Mouse (Mus musculus): Measurements from ENCODE around the gene Tinag. TPM values are rescaled to one million over a fixed set of nuclear protein-coding genes. Genes with fewer than 3 reads are reported as not detected.

Tinag gene
- polyA plus RNA-seq, 1 experiment from 2014 or later = 4.4 TPM

DNA sequence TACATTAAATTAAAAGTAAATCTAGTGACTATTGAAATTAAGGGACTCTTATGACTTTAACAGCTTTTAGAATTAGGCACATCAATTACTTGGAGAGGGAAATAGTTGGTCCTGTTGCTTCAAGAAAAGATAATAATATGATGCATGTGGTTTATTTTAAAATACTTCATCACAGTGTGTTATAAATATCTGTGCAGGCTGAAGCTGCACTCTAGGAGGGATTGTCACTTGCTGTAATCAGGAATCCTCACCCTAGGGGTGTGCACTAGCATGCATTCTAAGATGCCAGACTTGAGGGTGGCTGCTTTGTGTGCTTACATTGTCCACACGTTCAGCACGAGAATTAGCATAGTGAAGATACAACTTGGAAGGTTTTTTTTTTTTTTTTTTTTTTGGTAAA, 10.2 kb downstream of the Tinag start:
- Histone ChIP-seq H3K27ac (ENCODE audit: low read length) (no peak overlapping the region), H3K9ac (replicated peaks; ENCODE audit: low read depth, low read length) (no peak overlapping the region), H3K4me3 (ENCODE audit: low read depth, low read length) (no peak overlapping the region), H3K36me3 (ENCODE audit: control insufficient read depth, insufficient read depth, low read length) (no peaks in the 10 kb centered on the region), H3K4me2 (replicated peaks; ENCODE audit: low read depth, low read length) (no peak overlapping the region), H3K4me1 (ENCODE audit: control insufficient read depth, insufficient read depth, low read length) (no peaks in the 10 kb centered on the region), H3K27me3 (ENCODE audit: control insufficient read depth, insufficient read depth, low read length) (no peaks in the 10 kb centered on the region), H3K9me3 (ENCODE audit: control insufficient read depth, low read depth, low read length) (no peaks in the 10 kb centered on the region)
- no peak for ATAC-seq (ENCODE audit: insufficient number of reproducible peaks, insufficient read depth, low FRiP score, low read depth)
- 51% methylated on average over 2 of the region's 2 CpGs for WGBS

DNA sequence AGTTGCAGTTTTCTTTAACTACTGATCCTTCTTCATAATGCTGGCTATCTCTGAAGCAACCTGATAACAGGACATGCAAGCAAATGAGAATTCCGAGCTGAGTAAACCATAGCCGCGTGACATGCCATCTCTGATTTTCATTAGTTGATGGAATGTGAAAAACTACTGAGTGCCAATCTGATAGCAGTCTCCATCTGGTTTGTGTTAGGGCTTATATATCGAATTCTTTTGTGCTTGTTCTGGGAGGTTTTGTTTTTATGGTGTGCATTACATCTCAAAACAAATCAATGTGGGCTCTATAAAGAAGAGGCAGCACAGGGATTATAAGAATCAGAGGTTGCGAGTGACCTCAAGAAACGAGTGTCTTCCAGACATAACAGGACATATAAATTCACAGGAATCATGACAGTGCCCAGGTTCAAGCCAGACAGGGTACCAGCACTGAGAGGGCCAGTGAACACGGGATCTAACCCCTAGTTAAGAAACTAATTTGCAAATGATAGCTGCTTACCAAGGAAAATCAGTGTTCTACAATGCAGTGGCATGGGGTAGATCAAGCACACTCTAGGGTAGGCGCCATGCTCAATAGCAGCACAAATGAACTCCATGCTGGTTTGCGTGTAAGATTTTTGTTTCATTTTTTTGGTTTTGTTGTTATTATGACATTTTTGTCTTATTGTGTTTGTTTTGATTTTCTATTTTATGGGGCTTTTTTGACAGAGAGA, 13.0 kb downstream of the Tinag start:
- ATAC-seq (ENCODE audit: insufficient number of reproducible peaks, insufficient read depth, low FRiP score, low read depth) = no peak
- Histone ChIP-seq H3K4me3 (ENCODE audit: low read depth, low read length) (no peak overlapping the region), H3K27me3 (ENCODE audit: control insufficient read depth, insufficient read depth, low read length) (no peaks in the 10 kb centered on the region), H3K4me2 (replicated peaks; ENCODE audit: low read depth, low read length) (no peak overlapping the region), H3K36me3 (ENCODE audit: control insufficient read depth, insufficient read depth, low read length) (no peaks in the 10 kb centered on the region), H3K9ac (replicated peaks; ENCODE audit: low read depth, low read length) (no peak overlapping the region), H3K9me3 (ENCODE audit: control insufficient read depth, low read depth, low read length) (no peaks in the 10 kb centered on the region), H3K27ac (ENCODE audit: low read length) (no peak overlapping the region), H3K4me1 (ENCODE audit: control insufficient read depth, insufficient read depth, low read length) (no peaks in the 10 kb centered on the region)
- 66% methylated on average over 9 of the region's 9 CpGs for WGBS

DNA sequence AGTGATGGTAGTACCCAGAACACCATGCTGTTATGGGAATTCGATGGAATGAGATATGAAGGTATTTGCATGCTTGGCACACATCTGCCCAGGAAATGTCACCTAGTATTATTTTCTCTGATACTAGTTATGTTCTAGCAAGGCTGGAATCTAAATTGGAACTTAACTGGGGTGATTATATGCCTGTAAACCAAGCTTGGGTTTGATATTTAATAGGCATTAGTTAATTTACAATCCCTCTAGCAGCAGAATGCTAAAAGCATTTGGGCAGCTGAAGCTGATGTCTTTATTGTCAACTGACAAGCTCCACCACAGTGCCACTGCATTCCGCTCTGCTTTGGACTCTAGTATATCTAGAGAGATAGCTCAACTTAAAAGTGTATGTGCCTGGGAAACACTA, 20.3 kb downstream of the Tinag start:
- H3K27me3 ChIP-seq (ENCODE audit: control insufficient read depth, insufficient read depth, low read length) = no peaks in the 10 kb centered on the region
- H3K9me3 ChIP-seq (ENCODE audit: control insufficient read depth, low read depth, low read length) = no peaks in the 10 kb centered on the region
- H3K9ac ChIP-seq (replicated peaks; ENCODE audit: low read depth, low read length) = no peak overlapping the region
- no peak overlapping the region for H3K4me3 ChIP-seq (ENCODE audit: low read depth, low read length)
- 66% methylated on average over 2 of the region's 2 CpGs for WGBS
- no peaks in the 10 kb centered on the region for H3K4me1 ChIP-seq (ENCODE audit: control insufficient read depth, insufficient read depth, low read length)
- no peak for ATAC-seq (ENCODE audit: insufficient number of reproducible peaks, insufficient read depth, low FRiP score, low read depth)
- no peak overlapping the region for H3K27ac ChIP-seq (ENCODE audit: low read length)
- H3K36me3 ChIP-seq (ENCODE audit: control insufficient read depth, insufficient read depth, low read length) = no peaks in the 10 kb centered on the region
- no peak overlapping the region for H3K4me2 ChIP-seq (replicated peaks; ENCODE audit: low read depth, low read length)

DNA sequence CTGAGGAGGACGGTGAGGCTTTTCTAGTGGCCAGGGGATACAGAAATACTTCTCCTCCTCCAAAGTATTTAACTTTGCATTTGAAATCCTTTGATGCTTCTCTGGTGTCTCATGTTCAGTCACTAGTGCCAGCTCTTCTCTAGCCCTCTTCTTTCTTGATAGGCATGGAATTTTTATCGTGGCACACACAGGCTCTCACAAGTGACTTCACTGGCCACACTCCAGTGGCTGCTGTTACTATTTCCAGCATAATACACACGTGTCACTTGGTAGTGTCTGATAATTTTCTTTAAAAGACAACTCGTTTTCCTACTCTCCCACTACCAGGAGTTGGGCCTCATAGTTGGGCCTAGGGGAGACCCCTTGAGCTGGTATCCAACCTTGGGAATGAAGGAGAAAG, 26.7 kb downstream of the Tinag start:
- Histone ChIP-seq H3K9ac (replicated peaks; ENCODE audit: low read depth, low read length) (no peak overlapping the region), H3K4me1 (ENCODE audit: control insufficient read depth, insufficient read depth, low read length) (no peaks in the 10 kb centered on the region), H3K27ac (ENCODE audit: low read length) (no peak overlapping the region), H3K4me3 (ENCODE audit: low read depth, low read length) (no peak overlapping the region), H3K27me3 (ENCODE audit: control insufficient read depth, insufficient read depth, low read length) (no peaks in the 10 kb centered on the region), H3K9me3 (ENCODE audit: control insufficient read depth, low read depth, low read length) (no peaks in the 10 kb centered on the region), H3K36me3 (ENCODE audit: control insufficient read depth, insufficient read depth, low read length) (no peaks in the 10 kb centered on the region), H3K4me2 (replicated peaks; ENCODE audit: low read depth, low read length) (no peak overlapping the region)
- no peak for ATAC-seq (ENCODE audit: insufficient number of reproducible peaks, insufficient read depth, low FRiP score, low read depth)
- WGBS = 66% methylated on average over 4 of the region's 4 CpGs

DNA sequence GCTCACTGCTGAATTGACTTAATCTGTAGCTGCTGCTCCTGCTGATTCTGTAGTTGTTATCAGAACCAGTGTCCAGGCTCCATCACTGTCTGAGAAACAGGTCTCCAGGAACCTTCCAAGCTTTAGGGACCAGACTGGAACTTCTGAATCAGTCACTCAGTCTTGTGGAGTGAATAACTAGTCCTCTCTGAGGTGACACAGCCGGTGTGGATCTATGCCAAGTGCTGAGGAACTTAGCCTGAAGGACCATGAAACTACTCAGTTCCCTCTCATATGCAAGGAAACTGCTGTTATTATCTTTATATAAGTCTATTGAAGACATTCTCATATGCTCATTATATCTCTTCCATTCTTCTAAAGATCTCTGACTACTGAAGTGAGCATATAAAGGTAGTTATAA, 49.6 kb downstream of the Tinag start:
- Histone ChIP-seq H3K9ac (replicated peaks; ENCODE audit: low read depth, low read length) (no peak overlapping the region), H3K27ac (ENCODE audit: low read length) (no peak overlapping the region), H3K4me1 (ENCODE audit: control insufficient read depth, insufficient read depth, low read length) (no peaks in the 10 kb centered on the region), H3K4me3 (ENCODE audit: low read depth, low read length) (no peak overlapping the region), H3K36me3 (ENCODE audit: control insufficient read depth, insufficient read depth, low read length) (no peaks in the 10 kb centered on the region), H3K9me3 (ENCODE audit: control insufficient read depth, low read depth, low read length) (no peaks in the 10 kb centered on the region), H3K27me3 (ENCODE audit: control insufficient read depth, insufficient read depth, low read length) (no peaks in the 10 kb centered on the region), H3K4me2 (replicated peaks; ENCODE audit: low read depth, low read length) (no peak overlapping the region)
- 96% methylated on average over 1 of the region's 1 CpGs for WGBS
- no peak for ATAC-seq (ENCODE audit: insufficient number of reproducible peaks, insufficient read depth, low FRiP score, low read depth)

DNA sequence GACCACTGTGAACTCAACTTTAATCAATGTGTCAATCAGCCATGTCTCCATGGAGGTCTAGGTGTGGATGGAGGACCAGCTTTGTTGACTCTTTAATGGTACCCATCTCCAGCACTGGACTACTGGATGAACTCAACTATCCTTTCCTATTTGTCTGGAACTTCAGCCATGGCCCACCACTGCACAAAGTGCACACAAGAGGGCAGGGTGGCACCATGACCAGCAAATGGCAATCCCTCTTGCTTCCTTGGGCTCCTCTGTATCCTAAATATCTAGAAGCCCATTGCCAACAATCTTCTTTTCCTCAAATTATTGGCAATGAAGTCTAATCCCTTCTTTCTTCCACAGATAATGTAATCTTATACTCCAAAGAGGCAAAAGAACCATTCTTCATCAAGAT, 55.6 kb downstream of the Tinag start:
- no peak for ATAC-seq (ENCODE audit: insufficient number of reproducible peaks, insufficient read depth, low FRiP score, low read depth)
- Histone ChIP-seq H3K27ac (ENCODE audit: low read length) (no peak overlapping the region), H3K9ac (replicated peaks; ENCODE audit: low read depth, low read length) (no peak overlapping the region), H3K4me3 (ENCODE audit: low read depth, low read length) (no peak overlapping the region), H3K36me3 (ENCODE audit: control insufficient read depth, insufficient read depth, low read length) (no peaks in the 10 kb centered on the region), H3K9me3 (ENCODE audit: control insufficient read depth, low read depth, low read length) (no peaks in the 10 kb centered on the region), H3K27me3 (ENCODE audit: control insufficient read depth, insufficient read depth, low read length) (no peaks in the 10 kb centered on the region), H3K4me2 (replicated peaks; ENCODE audit: low read depth, low read length) (no peak overlapping the region), H3K4me1 (ENCODE audit: control insufficient read depth, insufficient read depth, low read length) (no peaks in the 10 kb centered on the region)

DNA sequence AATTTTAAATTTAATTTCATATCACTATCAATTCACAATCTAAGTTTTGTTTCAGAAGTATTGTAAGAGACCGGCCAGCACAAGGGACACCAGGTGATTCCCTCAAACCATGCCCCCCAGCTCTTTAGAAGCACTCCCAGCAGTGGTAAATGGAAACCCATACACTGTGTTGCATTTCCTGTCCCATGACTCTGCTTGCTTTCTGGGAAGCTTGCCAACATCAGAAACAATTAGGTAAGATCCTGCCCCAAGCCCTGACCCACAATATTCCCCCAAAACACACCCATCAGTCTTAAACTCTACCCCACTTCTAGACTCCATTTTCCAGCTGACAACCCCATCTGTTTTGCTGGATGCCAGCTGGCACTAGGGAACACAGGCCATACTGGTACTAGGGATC, 110.8 kb downstream of the Tinag start:
- no peaks in the 10 kb centered on the region for H3K4me1 ChIP-seq (ENCODE audit: control insufficient read depth, insufficient read depth, low read length)
- ATAC-seq (ENCODE audit: insufficient number of reproducible peaks, insufficient read depth, low FRiP score, low read depth) = no peak
- 77% methylated on average over 1 of the region's 1 CpGs for WGBS
- H3K27ac ChIP-seq (ENCODE audit: low read length) = no peak overlapping the region
- no peaks in the 10 kb centered on the region for H3K27me3 ChIP-seq (ENCODE audit: control insufficient read depth, insufficient read depth, low read length)
- H3K36me3 ChIP-seq (ENCODE audit: control insufficient read depth, insufficient read depth, low read length) = no peaks in the 10 kb centered on the region
- no peak overlapping the region for H3K9ac ChIP-seq (replicated peaks; ENCODE audit: low read depth, low read length)
- no peak overlapping the region for H3K4me3 ChIP-seq (ENCODE audit: low read depth, low read length)
- H3K9me3 ChIP-seq (ENCODE audit: control insufficient read depth, low read depth, low read length) = no peaks in the 10 kb centered on the region
- H3K4me2 ChIP-seq (replicated peaks; ENCODE audit: low read depth, low read length) = no peak overlapping the region

DNA sequence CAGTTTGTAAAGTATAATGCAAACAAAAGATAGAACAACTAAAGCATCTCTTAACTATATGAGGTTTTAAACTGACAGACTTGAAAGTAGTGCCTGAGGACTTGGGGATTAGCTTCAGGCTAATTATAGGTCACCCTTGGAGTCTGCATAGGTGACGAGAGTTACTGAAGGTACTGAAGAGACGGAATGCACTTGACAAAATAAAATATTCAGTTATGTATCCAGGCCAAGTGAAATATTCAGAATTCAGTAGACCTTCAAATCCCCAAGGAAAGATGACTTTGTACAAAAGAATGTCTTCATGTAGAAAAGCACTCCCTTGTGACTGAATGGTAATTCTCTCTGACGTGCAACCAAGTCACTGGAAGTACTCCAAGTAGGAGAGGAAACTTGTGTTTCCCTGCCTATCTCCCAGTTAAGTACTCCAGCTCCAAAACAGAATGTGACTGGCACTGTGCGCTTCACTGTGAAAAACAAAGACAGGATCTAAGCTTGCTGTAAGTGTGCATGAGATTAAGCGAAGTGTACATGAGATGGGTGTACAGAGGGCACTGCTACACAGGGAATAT, 130.4 kb downstream of the Tinag start:
- Histone ChIP-seq H3K27ac (ENCODE audit: low read length) (no peak overlapping the region), H3K27me3 (ENCODE audit: control insufficient read depth, insufficient read depth, low read length) (no peaks in the 10 kb centered on the region), H3K4me1 (ENCODE audit: control insufficient read depth, insufficient read depth, low read length) (no peaks in the 10 kb centered on the region), H3K9me3 (ENCODE audit: control insufficient read depth, low read depth, low read length) (no peaks in the 10 kb centered on the region), H3K4me2 (replicated peaks; ENCODE audit: low read depth, low read length) (no peak overlapping the region), H3K4me3 (ENCODE audit: low read depth, low read length) (no peak overlapping the region), H3K9ac (replicated peaks; ENCODE audit: low read depth, low read length) (no peak overlapping the region), H3K36me3 (ENCODE audit: control insufficient read depth, insufficient read depth, low read length) (no peaks in the 10 kb centered on the region)
- WGBS = 87% methylated on average over 5 of the region's 5 CpGs
- no peak for ATAC-seq (ENCODE audit: insufficient number of reproducible peaks, insufficient read depth, low FRiP score, low read depth)
